9 mouse cellular contexts compared by ENCODE assay signal in the genomic region with DNA sequence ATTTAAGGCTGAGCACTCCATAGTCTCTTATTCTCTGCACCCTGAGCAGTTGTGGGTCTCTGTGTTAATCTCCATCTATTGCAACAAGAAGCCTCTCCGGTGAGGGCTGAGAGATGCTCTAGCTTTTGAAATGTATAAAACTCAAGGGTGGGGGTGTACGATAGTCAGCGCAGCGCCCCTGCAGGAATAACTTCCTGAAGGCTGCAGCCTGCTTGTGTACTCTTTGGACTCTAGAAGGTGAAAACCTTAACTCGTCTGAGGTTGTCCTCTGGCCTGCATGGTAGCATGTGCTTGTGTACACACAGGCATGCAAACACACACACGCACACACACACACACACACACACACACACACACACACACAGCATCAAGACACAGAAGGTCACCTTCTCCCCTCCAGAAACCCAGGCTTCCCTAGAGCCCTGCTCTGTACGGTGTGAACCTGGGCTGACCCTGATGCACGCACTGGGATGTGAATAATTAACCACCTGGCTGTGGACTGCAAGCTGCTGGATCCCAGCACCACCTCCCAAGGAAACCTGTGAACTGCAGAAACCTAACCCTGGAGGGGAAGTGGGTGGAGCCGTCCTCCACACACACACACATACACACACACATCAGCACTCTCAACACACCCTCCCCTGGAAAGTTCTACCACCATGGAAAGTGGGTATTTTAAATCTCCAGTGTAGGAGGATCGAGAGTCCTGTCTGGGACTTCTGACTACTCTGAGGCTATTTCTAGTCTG. TPM values are rescaled to one million over a fixed set of nuclear protein-coding genes. Genes with fewer than 3 reads are reported as not detected.
A peak's percentile ranks its signal among the peaks of the same experiment; 100 is the strongest.
DNase-seq lines count a peak whose midpoint lies in the region; ATAC-seq lines count a peak whose summit lies in the region.
"Had no signal": no experiment of that assay in that cellular context is flagged by ENCODE, and none has a peak within 500 bp of the region (broad histone marks: within the 10 kb centered on the region; RNA-seq: fewer than 3 reads in every experiment).

No protein-coding gene starts in this region.

- DNase-seq in thymus, postnatal 25 days: peak; percentile 25
- DNase-seq in thymus, adult 18-20 months: no peak
- peak; percentile 95 for DNase-seq in kidney, adult 9 months
- peak; percentile 32 for DNase-seq in liver
- DNase-seq in cerebellum, adult 11 months: no peak
- no peak for DNase-seq in cerebellum, adult 18-20 months
- DNase-seq: embryo, embryonic 11 days had no signal

- ATAC-seq in megakaryocyte progenitor cell, adult 5-6 weeks (replicated peaks; ENCODE audit: poor library complexity): no peak
- ATAC-seq: hindbrain, embryonic 16.5 days had no signal

RNA-seq across cellular contexts. Expression of a gene that starts 39.0 kb away (rescaled TPM):
- total RNA-seq in megakaryocyte progenitor cell, adult 5-6 weeks (2015): 0.10 TPM in 1 of 2 replicates, not detected in the other
- not detected in 2 replicates for total RNA-seq in megakaryocyte progenitor cell, adult 5-6 weeks (2017)

Comparison
In these comparisons a context has a peak if more than half of its experiments do, and no peak if none do; other contexts are left out.
1. DNase-seq: peak in thymus, postnatal 25 days (single experiment), kidney, adult 9 months (single experiment) and liver (single experiment); none in thymus, adult 18-20 months (0 of 2), cerebellum, adult 11 months (single experiment) and cerebellum, adult 18-20 months (0 of 2).